Mouse (Mus musculus): ENCODE results near the gene Rab37. TPM values are rescaled to one million over a fixed set of nuclear protein-coding genes. Genes with fewer than 3 reads are reported as not detected.
A peak's percentile ranks its signal among the peaks of the same experiment; 100 is the strongest.

Rab37 gene
- polyA plus RNA-seq, 1 experiment from 2014 or later: 1.4 TPM

GRCm38 (mm10) chr11:115098203-115098932 is 7.1 kb downstream of the Rab37 start:
- H3K27ac ChIP-seq: no peak overlapping the region
- no peaks in the 10 kb centered on the region for H3K27me3 ChIP-seq (ENCODE audit: insufficient read depth, poor library complexity, severe bottlenecking)
- 0 out of 2 replicates have a peak, but pooled peaks cover under 1% of the 10 kb centered on the region for H3K9me3 ChIP-seq
- no peaks in the 10 kb centered on the region for H3K36me3 ChIP-seq
- DNase-seq (ENCODE audit: low spot score): no peak
- WGBS: 64% methylated on average over 10 of the region's 10 CpGs
- peaks cover 31% of the 10 kb centered on the region for H3K4me1 ChIP-seq (replicated peaks)
- H3K4me3 ChIP-seq: no peak overlapping the region

- 60% methylated on average over 16 of the region's 16 CpGs for WGBS
- H3K36me3 ChIP-seq: no peaks in the 10 kb centered on the region
- peaks cover 35% of the 10 kb centered on the region for H3K4me1 ChIP-seq (replicated peaks)
- no peaks in the 10 kb centered on the region for H3K27me3 ChIP-seq (ENCODE audit: insufficient read depth, poor library complexity, severe bottlenecking)
- no peak overlapping the region for H3K27ac ChIP-seq
- no peak overlapping the region for H3K4me3 ChIP-seq
- DNase-seq (ENCODE audit: low spot score): peak; percentile 43
- no peaks in the 10 kb centered on the region for H3K9me3 ChIP-seq
Observed at GRCm38 (mm10) chr11:115099241-115099840, 8.1 kb downstream of the Rab37 start.

GRCm38 (mm10) chr11:115100032-115100621 is 8.9 kb downstream of the Rab37 start:
- no peaks in the 10 kb centered on the region for H3K9me3 ChIP-seq
- H3K4me1 ChIP-seq (replicated peaks): peaks cover 35% of the 10 kb centered on the region
- H3K27ac ChIP-seq: no peak overlapping the region
- H3K36me3 ChIP-seq: no peaks in the 10 kb centered on the region
- H3K27me3 ChIP-seq (ENCODE audit: insufficient read depth, poor library complexity, severe bottlenecking): no peaks in the 10 kb centered on the region
- no peak overlapping the region for H3K4me3 ChIP-seq
- 79% methylated on average over 5 of the region's 5 CpGs for WGBS
- DNase-seq (ENCODE audit: low spot score): no peak

GRCm38 (mm10) chr11:115100741-115101140 is 9.5 kb downstream of the Rab37 start:
- Histone ChIP-seq H3K27me3 (ENCODE audit: insufficient read depth, poor library complexity, severe bottlenecking) (no peaks in the 10 kb centered on the region), H3K36me3 (no peaks in the 10 kb centered on the region), H3K27ac (no peak overlapping the region), H3K4me3 (no peak overlapping the region), H3K9me3 (no peaks in the 10 kb centered on the region), H3K4me1 (replicated peaks) (peaks cover 35% of the 10 kb centered on the region)
- no peak for DNase-seq (ENCODE audit: low spot score)
- 68% methylated on average over 7 of the region's 7 CpGs for WGBS

- Histone ChIP-seq H3K36me3 (no peaks in the 10 kb centered on the region), H3K27me3 (ENCODE audit: insufficient read depth, poor library complexity, severe bottlenecking) (no peaks in the 10 kb centered on the region), H3K4me1 (replicated peaks) (peaks cover 35% of the 10 kb centered on the region), H3K9me3 (no peaks in the 10 kb centered on the region), H3K4me3 (no peak overlapping the region), H3K27ac (no peak overlapping the region)
- 59% methylated on average over 6 of the region's 6 CpGs for WGBS
- DNase-seq (ENCODE audit: low spot score): no peak
Observed at GRCm38 (mm10) chr11:115101615-115102051, 10.4 kb downstream of the Rab37 start.

- Histone ChIP-seq H3K4me3 (no peak overlapping the region), H3K4me1 (replicated peaks) (peaks cover 37% of the 10 kb centered on the region), H3K27me3 (ENCODE audit: insufficient read depth, poor library complexity, severe bottlenecking) (no peaks in the 10 kb centered on the region), H3K36me3 (no peaks in the 10 kb centered on the region), H3K27ac (no peak overlapping the region), H3K9me3 (no peaks in the 10 kb centered on the region)
- 91% methylated on average over 9 of the region's 9 CpGs for WGBS
- DNase-seq (ENCODE audit: low spot score): no peak
Observed at GRCm38 (mm10) chr11:115102116-115102515, 10.9 kb downstream of the Rab37 start.

- Histone ChIP-seq H3K36me3 (no peaks in the 10 kb centered on the region), H3K27me3 (ENCODE audit: insufficient read depth, poor library complexity, severe bottlenecking) (no peaks in the 10 kb centered on the region), H3K4me1 (replicated peaks) (peaks cover 38% of the 10 kb centered on the region), H3K4me3 (no peak overlapping the region), H3K9me3 (no peaks in the 10 kb centered on the region), H3K27ac (no peak overlapping the region)
- DNase-seq (ENCODE audit: low spot score): no peak
- 84% methylated on average over 25 of the region's 25 CpGs for WGBS
Observed at GRCm38 (mm10) chr11:115103470-115104413, 12.5 kb downstream of the Rab37 start.

- Histone ChIP-seq H3K36me3 (no peaks in the 10 kb centered on the region), H3K9me3 (no peaks in the 10 kb centered on the region), H3K4me1 (replicated peaks) (peaks cover 27% of the 10 kb centered on the region), H3K4me3 (no peak overlapping the region), H3K27ac (no peak overlapping the region), H3K27me3 (ENCODE audit: insufficient read depth, poor library complexity, severe bottlenecking) (no peaks in the 10 kb centered on the region)
- DNase-seq (ENCODE audit: low spot score): no peak
- WGBS: 59% methylated on average over 8 of the region's 8 CpGs
Observed at GRCm38 (mm10) chr11:115104769-115105563, 13.7 kb downstream of the Rab37 start.

- Histone ChIP-seq H3K4me1 (replicated peaks) (peaks cover 19% of the 10 kb centered on the region), H3K27ac (no peak overlapping the region), H3K4me3 (no peak overlapping the region), H3K36me3 (no peaks in the 10 kb centered on the region), H3K9me3 (no peaks in the 10 kb centered on the region), H3K27me3 (ENCODE audit: insufficient read depth, poor library complexity, severe bottlenecking) (no peaks in the 10 kb centered on the region)
- DNase-seq (ENCODE audit: low spot score): no peak
- WGBS: 83% methylated on average over 2 of the region's 2 CpGs
Observed at GRCm38 (mm10) chr11:115106638-115107037, 15.4 kb downstream of the Rab37 start.

GRCm38 (mm10) chr11:115107403-115107916 is 16.2 kb downstream of the Rab37 start:
- 60% methylated on average over 4 of the region's 4 CpGs for WGBS
- Histone ChIP-seq H3K36me3 (no peaks in the 10 kb centered on the region), H3K4me1 (replicated peaks) (peaks cover 15% of the 10 kb centered on the region), H3K27ac (no peak overlapping the region), H3K4me3 (no peak overlapping the region), H3K9me3 (no peaks in the 10 kb centered on the region), H3K27me3 (ENCODE audit: insufficient read depth, poor library complexity, severe bottlenecking) (no peaks in the 10 kb centered on the region)
- DNase-seq (ENCODE audit: low spot score): no peak

- no peaks in the 10 kb centered on the region for H3K36me3 ChIP-seq
- 91% methylated on average over 8 of the region's 8 CpGs for WGBS
- H3K4me1 ChIP-seq (replicated peaks): peaks cover 15% of the 10 kb centered on the region
- no peak for DNase-seq (ENCODE audit: low spot score)
- no peak overlapping the region for H3K4me3 ChIP-seq
- no peak overlapping the region for H3K27ac ChIP-seq
- no peaks in the 10 kb centered on the region for H3K27me3 ChIP-seq (ENCODE audit: insufficient read depth, poor library complexity, severe bottlenecking)
- no peaks in the 10 kb centered on the region for H3K9me3 ChIP-seq
Observed at GRCm38 (mm10) chr11:115108176-115108575, 16.9 kb downstream of the Rab37 start.

GRCm38 (mm10) chr11:115110271-115110670 is 19.0 kb downstream of the Rab37 start:
- 74% methylated on average over 5 of the region's 5 CpGs for WGBS
- H3K36me3 ChIP-seq: no peaks in the 10 kb centered on the region
- DNase-seq (ENCODE audit: low spot score): no peak
- no peak overlapping the region for H3K4me3 ChIP-seq
- no peaks in the 10 kb centered on the region for H3K27me3 ChIP-seq (ENCODE audit: insufficient read depth, poor library complexity, severe bottlenecking)
- H3K4me1 ChIP-seq (replicated peaks): peaks cover 10% of the 10 kb centered on the region
- no peaks in the 10 kb centered on the region for H3K9me3 ChIP-seq
- no peak overlapping the region for H3K27ac ChIP-seq

All from hindbrain, embryonic 10.5 days (tissue).